Mouse (Mus musculus) v-Abl transformed pro-B cells (cell line): ENCODE data around the gene Tmbim6.

Source experiments
- in situ Hi-C, 2 experiments: fragments of 400-800 bp; cut with MboI; formaldehyde crosslinking; loops; one replicate each; pipeline ENCODE4 v1.15.1; 2025; ENCODE audit not compliant: unreplicated experiment in 2 of 2

Tmbim6 gene

GRCm38 (mm10) chr15:99392486-99393385, at the start of gene Tmbim6:
Gene Tmbim6, plus strand, starts transcription at chr15:99392882.
- in situ Hi-C loops, result loop anchor here in 1 of 2 experiments (10.0 kb wide), 1 partner anchor 358 kb away; no protein-coding TSS in a partner anchor

- in situ Hi-C loops, result no loop called here
Measured at GRCm38 (mm10) chr15:99343414-99344147, 49.1 kb upstream of the Tmbim6 start.

- in situ Hi-C loops, result no loop called here
Measured at GRCm38 (mm10) chr15:99344148-99344870, 48.4 kb upstream of the Tmbim6 start.

GRCm38 (mm10) chr15:99344961-99345360, 47.7 kb upstream of the Tmbim6 start:
- in situ Hi-C loops, result no loop called here

- in situ Hi-C loops, result no loop called here
Measured at GRCm38 (mm10) chr15:99351610-99352009, 41.1 kb upstream of the Tmbim6 start.

GRCm38 (mm10) chr15:99352306-99352705, 40.4 kb upstream of the Tmbim6 start:
- in situ Hi-C loops, result no loop called here

GRCm38 (mm10) chr15:99355660-99356059, 37.0 kb upstream of the Tmbim6 start:
- in situ Hi-C loops, result no loop called here

- in situ Hi-C loops, result no loop called here
Measured at GRCm38 (mm10) chr15:99356462-99356861, 36.2 kb upstream of the Tmbim6 start.

- in situ Hi-C loops, result no loop called here
Measured at GRCm38 (mm10) chr15:99358952-99359351, 33.7 kb upstream of the Tmbim6 start.

GRCm38 (mm10) chr15:99364022-99364530, 28.6 kb upstream of the Tmbim6 start:
- in situ Hi-C loops, result no loop called here

- in situ Hi-C loops, result loop anchor here in 1 of 2 experiments (5.0 kb wide), 1 partner anchor 33 kb away; no protein-coding TSS in a partner anchor
Measured at GRCm38 (mm10) chr15:99364921-99365320, 27.8 kb upstream of the Tmbim6 start.

- in situ Hi-C loops, result loop anchor here in 1 of 2 experiments (5.0 kb wide), 1 partner anchor 36 kb away; no protein-coding TSS in a partner anchor
Measured at GRCm38 (mm10) chr15:99368583-99369266, 24.0 kb upstream of the Tmbim6 start.

GRCm38 (mm10) chr15:99369391-99370171, 23.1 kb upstream of the Tmbim6 start:
- in situ Hi-C loops, result loop anchor here (5.0 kb wide), 2 partner anchors 37 to 42 kb away; no protein-coding TSS in a partner anchor

GRCm38 (mm10) chr15:99370259-99370691, 22.4 kb upstream of the Tmbim6 start, which contains the start of gene Fmnl3:
Gene Fmnl3, minus strand, starts transcription at chr15:99370482.
- in situ Hi-C loops, result loop anchor here in 1 of 2 experiments (5.0 kb wide), 1 partner anchor 43 kb away; no protein-coding TSS in a partner anchor

- in situ Hi-C loops, result loop anchor here in 1 of 2 experiments (5.0 kb wide), 1 partner anchor 44 kb away; no protein-coding TSS in a partner anchor
Measured at GRCm38 (mm10) chr15:99371526-99372340, 20.9 kb upstream of the Tmbim6 start.

GRCm38 (mm10) chr15:99372761-99373160, 19.9 kb upstream of the Tmbim6 start:
- in situ Hi-C loops, result loop anchor here in 1 of 2 experiments (5.0 kb wide), 1 partner anchor 45 kb away; no protein-coding TSS in a partner anchor

- in situ Hi-C loops, result no loop called here
Measured at GRCm38 (mm10) chr15:99375036-99375435, 17.6 kb upstream of the Tmbim6 start.

- in situ Hi-C loops, result no loop called here
Measured at GRCm38 (mm10) chr15:99375581-99375980, 17.1 kb upstream of the Tmbim6 start.
